Mouse (Mus musculus): ENCODE measurements around the gene Dnah14. TPM values are rescaled to one million over a fixed set of nuclear protein-coding genes. Genes with fewer than 3 reads are reported as not detected.
"Not testable (repeated sequence)": the region's sequence is repeated elsewhere in the genome, so short reads cannot be mapped to it uniquely, and the experiment has no call there.

Gene Dnah14
- total and polyA plus RNA-seq, 2 experiments from 2014 or later, result 0.56 TPM; not detected in 1

- no peaks in the 10 kb centered on the region for H3K4me1 ChIP-seq (ENCODE audit: control insufficient read depth, insufficient read depth)
- 56% methylated on average over 14 of the region's 14 CpGs for WGBS
- H3K27me3 ChIP-seq (ENCODE audit: control insufficient read depth, insufficient read depth, low read length), result no peaks in the 10 kb centered on the region
- no peaks in the 10 kb centered on the region for H3K36me3 ChIP-seq (replicated peaks; ENCODE audit: control insufficient read depth, insufficient read depth, low read length)
- H3K9me3 ChIP-seq (replicated peaks; ENCODE audit: control insufficient read depth, low read length), result no peaks in the 10 kb centered on the region
- no peak for DNase-seq (ENCODE audit: low spot score)
- H3K4me3 ChIP-seq (ENCODE audit: low read depth, low read length), result no peak overlapping the region
- no peak for TF ChIP-seq EP300 (IDR thresholded peaks at IDR 0.05; ENCODE audit: low read depth)
- TF ChIP-seq CTCF (IDR thresholded peaks at IDR 0.05; ENCODE audit: low read depth), result peak; percentile 32
- no peak overlapping the region for H3K9ac ChIP-seq (replicated peaks; ENCODE audit: low read depth, low read length)
- H3K27ac ChIP-seq (ENCODE audit: low read depth), result no peak overlapping the region
- no peak for ATAC-seq (ENCODE audit: insufficient read depth, low read depth)
- H3K4me2 ChIP-seq (ENCODE audit: low read depth, low read length), result no peak overlapping the region
These were observed 193.0 kb downstream of the Dnah14 start for GRCm38 (mm10) chr1:181769392-181769791.

GRCm38 (mm10) chr1:181771871-181772270 lies 195.5 kb downstream of the Dnah14 start:
- Histone ChIP-seq H3K27ac (ENCODE audit: low read depth) (no peak overlapping the region), H3K4me1 (ENCODE audit: control insufficient read depth, insufficient read depth) (no peaks in the 10 kb centered on the region), H3K4me2 (ENCODE audit: low read depth, low read length) (no peak overlapping the region), H3K4me3 (ENCODE audit: low read depth, low read length) (no peak overlapping the region), H3K9ac (replicated peaks; ENCODE audit: low read depth, low read length) (no peak overlapping the region), H3K9me3 (replicated peaks; ENCODE audit: control insufficient read depth, low read length) (no peaks in the 10 kb centered on the region), H3K36me3 (replicated peaks; ENCODE audit: control insufficient read depth, insufficient read depth, low read length) (no peaks in the 10 kb centered on the region), H3K27me3 (ENCODE audit: control insufficient read depth, insufficient read depth, low read length) (no peaks in the 10 kb centered on the region)
- TF ChIP-seq EP300 (IDR thresholded peaks at IDR 0.05; ENCODE audit: low read depth), result no peak
- no peak for TF ChIP-seq CTCF (IDR thresholded peaks at IDR 0.05; ENCODE audit: low read depth)
- WGBS, result 92% methylated on average over 3 of the region's 3 CpGs
- DNase-seq (ENCODE audit: low spot score) (no peak), ATAC-seq (ENCODE audit: insufficient read depth, low read depth) (no peak)

GRCm38 (mm10) chr1:181776541-181776940 lies 200.2 kb downstream of the Dnah14 start:
- ATAC-seq (ENCODE audit: insufficient read depth, low read depth) (no peak), DNase-seq (ENCODE audit: low spot score) (no peak)
- Histone ChIP-seq H3K9ac (replicated peaks; ENCODE audit: low read depth, low read length) (no peak overlapping the region), H3K4me3 (ENCODE audit: low read depth, low read length) (no peak overlapping the region), H3K36me3 (replicated peaks; ENCODE audit: control insufficient read depth, insufficient read depth, low read length) (no peaks in the 10 kb centered on the region), H3K9me3 (replicated peaks; ENCODE audit: control insufficient read depth, low read length) (no peaks in the 10 kb centered on the region), H3K27ac (ENCODE audit: low read depth) (no peak overlapping the region), H3K27me3 (ENCODE audit: control insufficient read depth, insufficient read depth, low read length) (no peaks in the 10 kb centered on the region), H3K4me1 (ENCODE audit: control insufficient read depth, insufficient read depth) (no peaks in the 10 kb centered on the region), H3K4me2 (ENCODE audit: low read depth, low read length) (no peak overlapping the region)
- WGBS, result 68% methylated on average over 1 of the region's 1 CpGs
- TF ChIP-seq CTCF (IDR thresholded peaks at IDR 0.05; ENCODE audit: low read depth) (no peak), EP300 (IDR thresholded peaks at IDR 0.05; ENCODE audit: low read depth) (no peak)

GRCm38 (mm10) chr1:181782600-181782999 lies 206.2 kb downstream of the Dnah14 start:
- H3K27ac ChIP-seq (ENCODE audit: low read depth); H3K4me1 ChIP-seq (ENCODE audit: control insufficient read depth, insufficient read depth); ATAC-seq (ENCODE audit: insufficient read depth, low read depth); DNase-seq (ENCODE audit: low spot score); H3K4me3 ChIP-seq (ENCODE audit: low read depth, low read length); H3K4me2 ChIP-seq (ENCODE audit: low read depth, low read length); H3K27me3 ChIP-seq (ENCODE audit: control insufficient read depth, insufficient read depth, low read length); H3K36me3 ChIP-seq (replicated peaks; ENCODE audit: control insufficient read depth, insufficient read depth, low read length); H3K9ac ChIP-seq (replicated peaks; ENCODE audit: low read depth, low read length); H3K9me3 ChIP-seq (replicated peaks; ENCODE audit: control insufficient read depth, low read length): not testable (repeated sequence)
- 94% methylated on average over 11 of the region's 11 CpGs for WGBS

- no peak overlapping the region for H3K9ac ChIP-seq (replicated peaks; ENCODE audit: low read depth, low read length)
- TF ChIP-seq CTCF (IDR thresholded peaks at IDR 0.05; ENCODE audit: low read depth), result no peak
- ATAC-seq (ENCODE audit: insufficient read depth, low read depth), result no peak
These were observed 213.6 kb downstream of the Dnah14 start for GRCm38 (mm10) chr1:181789952-181790351.

GRCm38 (mm10) chr1:181793541-181793940 lies 217.2 kb downstream of the Dnah14 start:
- Histone ChIP-seq H3K4me2 (ENCODE audit: low read depth, low read length) (no peak overlapping the region), H3K4me1 (ENCODE audit: control insufficient read depth, insufficient read depth) (no peaks in the 10 kb centered on the region), H3K27ac (ENCODE audit: low read depth) (peak overlapping the region; percentile 79), H3K9me3 (replicated peaks; ENCODE audit: control insufficient read depth, low read length) (no peaks in the 10 kb centered on the region), H3K4me3 (ENCODE audit: low read depth, low read length) (no peak overlapping the region), H3K27me3 (ENCODE audit: control insufficient read depth, insufficient read depth, low read length) (no peaks in the 10 kb centered on the region), H3K36me3 (replicated peaks; ENCODE audit: control insufficient read depth, insufficient read depth, low read length) (no peaks in the 10 kb centered on the region), H3K9ac (replicated peaks; ENCODE audit: low read depth, low read length) (no peak overlapping the region)
- WGBS, result 29% methylated on average over 2 of the region's 2 CpGs
- TF ChIP-seq EP300 (IDR thresholded peaks at IDR 0.05; ENCODE audit: low read depth) (peak; percentile 72), CTCF (IDR thresholded peaks at IDR 0.05; ENCODE audit: low read depth) (no peak)
- ATAC-seq (ENCODE audit: insufficient read depth, low read depth) (peak; percentile 89), DNase-seq (ENCODE audit: low spot score) (peak; percentile 66)

More at GRCm38 (mm10) chr1:181789952-181790351, 213.6 kb downstream of the Dnah14 start:
- no peak for DNase-seq (ENCODE audit: low spot score)
- no peak overlapping the region for H3K4me2 ChIP-seq (ENCODE audit: low read depth, low read length)
- H3K27ac ChIP-seq (ENCODE audit: low read depth), result peak overlapping the region; percentile 19
- no peaks in the 10 kb centered on the region for H3K4me1 ChIP-seq (ENCODE audit: control insufficient read depth, insufficient read depth)
- H3K36me3 ChIP-seq (replicated peaks; ENCODE audit: control insufficient read depth, insufficient read depth, low read length), result no peaks in the 10 kb centered on the region
- no peaks in the 10 kb centered on the region for H3K27me3 ChIP-seq (ENCODE audit: control insufficient read depth, insufficient read depth, low read length)
- WGBS, result 30% methylated on average over 6 of the region's 6 CpGs
- peaks cover 12% of the 10 kb centered on the region; the same call in 1 of the 2 replicates for H3K9me3 ChIP-seq (replicated peaks; ENCODE audit: control insufficient read depth, low read length)
- no peak overlapping the region for H3K4me3 ChIP-seq (ENCODE audit: low read depth, low read length)

Data from heart, postnatal 0 days (tissue).